Mouse (Mus musculus): ENCODE results near the gene Grm7. TPM values are rescaled to one million over a fixed set of nuclear protein-coding genes. Genes with fewer than 3 reads are reported as not detected.

Gene Grm7
- polyA plus RNA-seq, 1 experiment from 2014 or later: 0.57 TPM

DNA sequence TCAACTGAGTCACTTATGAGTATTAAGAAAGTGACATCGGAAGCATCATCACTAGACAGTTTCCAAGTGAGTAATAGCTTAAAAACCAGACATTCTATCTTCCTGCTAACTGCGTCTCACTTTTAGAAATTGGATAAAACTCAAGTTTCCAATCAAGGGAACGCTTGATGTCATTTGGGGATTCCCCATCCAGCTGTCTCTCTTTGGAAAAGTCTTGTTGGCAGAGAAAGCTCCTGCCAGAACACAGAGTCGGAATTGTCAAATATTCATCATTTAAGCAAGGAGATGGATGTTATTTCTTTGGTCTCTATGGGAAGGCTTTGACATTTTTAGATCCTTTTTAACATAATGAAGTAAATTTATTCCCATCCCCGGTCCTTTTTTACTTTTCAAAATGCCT lies 336.6 kb downstream of the Grm7 start:
- WGBS: 60% methylated on average over 5 of the region's 5 CpGs
- no peak overlapping the region for H3K27ac ChIP-seq
- no peak overlapping the region for H3K9ac ChIP-seq
- H3K4me1 ChIP-seq (replicated peaks): no peaks in the 10 kb centered on the region
- no peaks in the 10 kb centered on the region for H3K36me3 ChIP-seq
- H3K27me3 ChIP-seq: no peaks in the 10 kb centered on the region
- no peaks in the 10 kb centered on the region for H3K9me3 ChIP-seq (replicated peaks)
- ATAC-seq (replicated peaks; ENCODE audit: insufficient number of reproducible peaks, insufficient read depth, low FRiP score, low read depth): no peak
- no peak overlapping the region for H3K4me2 ChIP-seq
- H3K4me3 ChIP-seq: no peak overlapping the region

DNA sequence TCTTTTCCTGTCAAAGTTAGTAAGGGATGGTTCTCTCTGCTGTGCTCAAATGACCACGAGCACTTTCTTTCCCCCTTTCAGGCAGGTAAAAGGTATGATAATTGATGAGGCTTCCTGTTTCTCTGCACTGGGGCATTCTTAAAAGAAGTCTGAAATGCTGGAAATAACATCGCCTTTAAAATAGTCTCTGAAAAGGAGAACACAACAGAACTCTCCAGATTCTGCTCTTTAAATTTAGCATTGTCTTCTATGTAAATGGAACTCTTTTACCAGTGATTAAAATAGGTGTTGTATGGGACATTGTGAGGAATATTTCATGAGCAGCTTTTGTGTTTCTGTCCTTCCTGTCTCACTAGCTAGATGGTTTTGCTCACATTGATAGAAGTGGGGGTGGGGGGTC lies 393.7 kb downstream of the Grm7 start:
- Histone ChIP-seq H3K27me3 (no peaks in the 10 kb centered on the region), H3K4me2 (no peak overlapping the region), H3K9me3 (replicated peaks) (no peaks in the 10 kb centered on the region), H3K36me3 (no peaks in the 10 kb centered on the region), H3K4me3 (no peak overlapping the region), H3K27ac (no peak overlapping the region), H3K9ac (no peak overlapping the region), H3K4me1 (replicated peaks) (no peaks in the 10 kb centered on the region)
- ATAC-seq (replicated peaks; ENCODE audit: insufficient number of reproducible peaks, insufficient read depth, low FRiP score, low read depth): no peak
- WGBS: 44% methylated on average over 2 of the region's 2 CpGs

DNA sequence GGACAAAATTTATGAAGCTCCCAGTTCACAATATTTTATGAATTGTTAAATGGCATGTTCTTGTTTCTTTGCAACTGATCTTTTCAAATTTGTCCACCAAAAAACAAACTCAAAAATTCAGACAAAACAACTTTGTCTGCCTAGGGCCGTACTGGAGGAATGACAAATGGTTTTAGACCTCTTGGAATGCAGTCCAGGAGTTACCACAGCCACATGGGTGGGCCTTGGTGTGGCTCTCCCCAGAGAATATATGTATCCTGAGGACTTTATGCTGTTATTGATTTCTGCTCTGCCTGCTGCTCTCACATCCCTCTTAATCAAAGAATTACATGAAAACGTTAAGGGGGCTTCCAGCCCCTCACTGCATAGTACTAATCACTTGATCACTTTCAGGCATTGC lies 400.5 kb downstream of the Grm7 start:
- H3K27ac ChIP-seq: no peak overlapping the region
- H3K36me3 ChIP-seq: no peaks in the 10 kb centered on the region
- no peaks in the 10 kb centered on the region for H3K27me3 ChIP-seq
- 47% methylated on average over 2 of the region's 2 CpGs for WGBS
- no peak overlapping the region for H3K9ac ChIP-seq
- H3K4me1 ChIP-seq (replicated peaks): no peaks in the 10 kb centered on the region
- no peak overlapping the region for H3K4me3 ChIP-seq
- no peaks in the 10 kb centered on the region for H3K9me3 ChIP-seq (replicated peaks)
- no peak for ATAC-seq (replicated peaks; ENCODE audit: insufficient number of reproducible peaks, insufficient read depth, low FRiP score, low read depth)
- H3K4me2 ChIP-seq: no peak overlapping the region

DNA sequence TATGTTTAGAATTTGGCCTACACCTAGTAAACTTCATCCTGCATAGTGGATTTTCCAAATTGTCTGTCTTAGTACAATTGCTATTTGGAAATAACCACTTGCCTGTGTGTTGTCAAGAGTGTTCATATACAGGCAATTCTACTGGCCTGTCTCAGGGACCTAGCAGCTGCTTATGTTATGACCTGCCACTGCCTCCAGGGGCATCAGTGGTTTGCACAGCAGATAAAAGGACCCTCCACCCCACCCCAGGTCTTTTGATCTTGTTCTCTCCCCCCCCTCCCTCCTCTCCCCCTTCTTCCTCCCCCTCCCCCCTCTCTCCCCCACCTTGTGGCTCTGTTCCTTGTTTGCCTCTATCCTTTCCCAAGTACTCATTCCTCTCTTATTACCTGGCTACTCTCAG lies 403.9 kb downstream of the Grm7 start:
- Histone ChIP-seq H3K27ac (no peak overlapping the region), H3K4me3 (no peak overlapping the region), H3K9me3 (replicated peaks) (no peaks in the 10 kb centered on the region), H3K27me3 (no peaks in the 10 kb centered on the region), H3K4me1 (replicated peaks) (no peaks in the 10 kb centered on the region), H3K36me3 (no peaks in the 10 kb centered on the region), H3K4me2 (no peak overlapping the region), H3K9ac (no peak overlapping the region)
- no peak for ATAC-seq (replicated peaks; ENCODE audit: insufficient number of reproducible peaks, insufficient read depth, low FRiP score, low read depth)

DNA sequence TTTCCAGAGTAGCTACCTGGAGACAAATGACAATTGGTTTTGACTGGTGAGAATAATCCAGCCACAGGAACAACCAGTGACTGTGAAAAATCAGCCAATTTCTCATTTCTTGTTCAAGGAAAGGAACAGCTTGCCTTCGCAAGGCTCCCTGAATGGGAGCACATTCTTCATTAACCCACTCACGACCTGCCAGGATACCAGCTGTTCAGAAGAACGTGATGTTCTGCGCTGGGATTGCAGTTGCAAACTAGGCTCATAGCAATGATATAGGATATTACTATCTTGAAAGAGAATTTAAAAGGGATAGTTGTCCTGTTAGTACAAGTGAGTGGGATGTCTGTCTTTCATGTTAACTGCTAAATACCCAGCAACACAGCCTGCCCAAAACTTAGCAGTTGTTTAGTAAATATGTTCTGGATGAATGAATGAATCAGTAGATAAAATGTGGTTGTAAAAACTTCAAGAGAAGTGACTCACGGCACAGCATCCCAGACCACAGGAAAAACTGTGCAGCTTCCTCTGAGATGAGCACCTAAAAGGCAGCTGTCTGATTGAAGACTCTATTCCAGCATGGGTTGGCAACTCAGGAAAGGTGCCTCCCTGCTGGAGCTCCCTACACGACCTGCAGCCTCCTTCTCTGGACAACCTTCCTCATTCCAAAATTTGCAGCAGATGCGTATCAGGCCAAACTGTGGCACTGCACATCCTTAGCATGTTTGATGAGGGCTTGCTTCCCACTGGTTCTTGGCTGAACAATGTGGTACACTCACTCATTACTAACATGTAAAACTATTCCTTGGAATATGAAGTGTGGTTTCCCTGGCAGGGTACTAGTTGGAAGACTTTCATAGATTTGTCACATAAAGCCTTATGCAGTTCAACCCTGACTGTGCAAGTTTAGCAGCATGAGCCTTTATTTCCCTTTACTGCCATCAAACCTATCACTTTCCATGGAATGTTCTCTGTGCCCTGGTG lies 408.9 kb downstream of the Grm7 start:
- H3K36me3 ChIP-seq: no peaks in the 10 kb centered on the region
- H3K4me3 ChIP-seq: no peak overlapping the region
- no peaks in the 10 kb centered on the region for H3K27me3 ChIP-seq
- no peak overlapping the region for H3K4me2 ChIP-seq
- no peak overlapping the region for H3K27ac ChIP-seq
- no peak overlapping the region for H3K9ac ChIP-seq
- 61% methylated on average over 7 of the region's 7 CpGs for whole genome bisulfite sequencing
- ATAC-seq (replicated peaks; ENCODE audit: insufficient number of reproducible peaks, insufficient read depth, low FRiP score, low read depth): no peak
- no peaks in the 10 kb centered on the region for H3K9me3 ChIP-seq (replicated peaks)
- H3K4me1 ChIP-seq (replicated peaks): no peaks in the 10 kb centered on the region

DNA sequence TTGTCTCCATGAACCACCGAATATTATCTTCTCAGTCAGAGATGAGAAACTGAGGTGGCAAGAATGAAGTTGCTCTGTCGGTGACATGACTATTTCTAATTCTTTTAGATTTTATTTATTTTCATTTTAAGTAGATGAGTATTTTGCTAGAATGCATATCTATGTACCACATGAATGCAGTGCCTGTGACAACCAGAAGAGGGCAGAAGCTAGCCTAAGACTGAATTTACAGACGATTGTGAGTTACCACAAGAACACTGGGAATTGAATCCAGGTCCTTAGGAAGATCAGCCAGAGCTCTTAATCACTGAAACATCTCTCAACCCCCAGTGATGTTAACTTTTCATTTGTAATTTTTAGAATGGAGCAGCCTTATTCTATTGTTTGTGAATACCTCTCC lies 412.4 kb downstream of the Grm7 start:
- Histone ChIP-seq H3K4me1 (replicated peaks) (no peaks in the 10 kb centered on the region), H3K27ac (no peak overlapping the region), H3K36me3 (no peaks in the 10 kb centered on the region), H3K4me3 (no peak overlapping the region), H3K27me3 (no peaks in the 10 kb centered on the region), H3K9ac (no peak overlapping the region), H3K9me3 (replicated peaks) (no peaks in the 10 kb centered on the region), H3K4me2 (no peak overlapping the region)
- WGBS: 82% methylated on average over 3 of the region's 3 CpGs
- ATAC-seq (replicated peaks; ENCODE audit: insufficient number of reproducible peaks, insufficient read depth, low FRiP score, low read depth): no peak

DNA sequence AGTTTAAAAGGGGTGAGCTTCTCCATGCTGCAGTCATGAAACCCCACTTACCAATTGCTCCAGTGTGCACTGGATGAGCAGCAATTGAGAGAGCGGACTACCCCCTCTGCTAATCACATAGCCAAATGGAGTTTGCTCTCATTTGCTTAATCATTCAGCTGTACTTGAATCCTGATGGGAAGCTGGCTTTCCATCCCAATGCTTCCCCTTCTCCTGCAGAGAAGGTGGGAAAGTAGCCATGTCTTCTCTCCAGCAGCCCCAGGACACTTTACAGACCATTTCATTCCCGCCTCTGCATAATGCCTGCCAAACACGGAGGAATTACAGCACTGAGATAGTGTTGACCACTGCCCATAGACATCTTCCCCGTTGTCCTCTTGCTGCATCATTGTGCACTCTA lies 414.6 kb downstream of the Grm7 start:
- Histone ChIP-seq H3K27me3 (no peaks in the 10 kb centered on the region), H3K9me3 (replicated peaks) (no peaks in the 10 kb centered on the region), H3K4me2 (no peak overlapping the region), H3K27ac (no peak overlapping the region), H3K4me1 (replicated peaks) (no peaks in the 10 kb centered on the region), H3K9ac (no peak overlapping the region), H3K4me3 (no peak overlapping the region), H3K36me3 (no peaks in the 10 kb centered on the region)
- 60% methylated on average over 4 of the region's 4 CpGs for WGBS
- ATAC-seq (replicated peaks; ENCODE audit: insufficient number of reproducible peaks, insufficient read depth, low FRiP score, low read depth): no peak

DNA sequence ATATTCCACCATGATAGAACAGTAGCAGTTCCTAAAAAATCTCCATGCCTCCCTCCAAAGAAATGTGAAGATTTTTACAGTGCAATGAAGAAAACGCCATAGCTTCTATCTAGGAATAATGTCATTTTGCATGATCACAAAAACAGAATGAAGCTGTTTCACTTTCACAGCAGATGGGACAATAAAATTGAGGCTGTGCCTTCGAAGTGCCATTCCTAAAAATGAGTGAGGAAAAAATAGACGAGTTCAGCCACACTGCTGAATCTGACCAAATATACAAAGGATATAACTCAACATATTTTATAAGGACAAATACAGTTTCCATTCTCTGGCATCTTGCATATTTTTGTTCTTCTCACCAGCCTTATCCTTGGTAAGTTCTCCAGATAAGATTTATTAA lies 439.2 kb downstream of the Grm7 start:
- 75% methylated on average over 3 of the region's 3 CpGs for WGBS
- Histone ChIP-seq H3K4me1 (replicated peaks) (no peaks in the 10 kb centered on the region), H3K27me3 (no peaks in the 10 kb centered on the region), H3K36me3 (no peaks in the 10 kb centered on the region), H3K27ac (no peak overlapping the region), H3K4me2 (no peak overlapping the region), H3K4me3 (no peak overlapping the region), H3K9ac (no peak overlapping the region), H3K9me3 (replicated peaks) (no peaks in the 10 kb centered on the region)
- no peak for ATAC-seq (replicated peaks; ENCODE audit: insufficient number of reproducible peaks, insufficient read depth, low FRiP score, low read depth)

DNA sequence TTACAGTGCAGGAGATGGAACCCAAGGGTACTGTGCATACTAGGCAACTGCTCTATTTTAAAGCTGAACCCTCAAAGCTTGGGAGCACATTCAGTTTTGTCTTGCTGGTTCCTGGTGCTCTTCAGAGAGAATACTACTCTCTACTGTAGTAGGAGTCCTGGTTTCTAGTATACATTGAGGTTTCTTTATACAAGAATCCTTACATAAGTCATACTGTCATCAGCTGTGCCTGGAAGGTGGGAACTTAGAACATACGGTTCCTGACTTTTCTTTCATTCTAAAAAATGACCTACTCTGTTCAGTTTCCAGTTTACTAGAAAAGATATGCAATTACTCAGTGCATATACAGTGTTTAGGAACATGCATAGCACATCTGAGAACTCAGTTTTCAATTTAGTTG lies 449.4 kb downstream of the Grm7 start:
- no peak for ATAC-seq (replicated peaks; ENCODE audit: insufficient number of reproducible peaks, insufficient read depth, low FRiP score, low read depth)
- Histone ChIP-seq H3K27ac (no peak overlapping the region), H3K36me3 (no peaks in the 10 kb centered on the region), H3K4me2 (no peak overlapping the region), H3K4me1 (replicated peaks) (no peaks in the 10 kb centered on the region), H3K27me3 (no peaks in the 10 kb centered on the region), H3K9ac (no peak overlapping the region), H3K4me3 (no peak overlapping the region), H3K9me3 (replicated peaks) (no peaks in the 10 kb centered on the region)
- WGBS: 73% methylated on average over 1 of the region's 1 CpGs

DNA sequence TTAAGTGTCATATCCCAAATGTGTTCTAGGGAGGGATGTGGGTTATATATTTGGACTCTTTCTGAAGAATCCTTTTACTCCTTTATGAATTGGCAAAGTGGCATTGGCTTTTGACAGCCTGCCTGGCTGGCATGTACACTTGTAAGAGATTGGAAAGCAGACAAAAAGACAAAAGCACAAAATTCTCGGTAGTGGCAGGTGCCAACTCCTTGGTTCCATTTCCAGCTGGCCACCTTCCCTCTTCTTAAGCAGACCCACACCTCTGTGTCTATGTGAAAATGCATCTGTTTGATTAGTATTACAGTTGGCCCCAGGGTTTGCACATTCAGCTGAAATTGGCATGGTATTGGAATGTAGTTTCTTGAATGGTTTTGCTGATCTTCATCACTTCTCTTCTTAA lies 460.1 kb downstream of the Grm7 start:
- Histone ChIP-seq H3K27ac (no peak overlapping the region), H3K9ac (no peak overlapping the region), H3K4me3 (no peak overlapping the region), H3K36me3 (no peaks in the 10 kb centered on the region), H3K9me3 (replicated peaks) (no peaks in the 10 kb centered on the region), H3K27me3 (no peaks in the 10 kb centered on the region), H3K4me1 (replicated peaks) (no peaks in the 10 kb centered on the region), H3K4me2 (no peak overlapping the region)
- no peak for ATAC-seq (replicated peaks; ENCODE audit: insufficient number of reproducible peaks, insufficient read depth, low FRiP score, low read depth)
- 64% methylated on average over 1 of the region's 1 CpGs for WGBS

DNA sequence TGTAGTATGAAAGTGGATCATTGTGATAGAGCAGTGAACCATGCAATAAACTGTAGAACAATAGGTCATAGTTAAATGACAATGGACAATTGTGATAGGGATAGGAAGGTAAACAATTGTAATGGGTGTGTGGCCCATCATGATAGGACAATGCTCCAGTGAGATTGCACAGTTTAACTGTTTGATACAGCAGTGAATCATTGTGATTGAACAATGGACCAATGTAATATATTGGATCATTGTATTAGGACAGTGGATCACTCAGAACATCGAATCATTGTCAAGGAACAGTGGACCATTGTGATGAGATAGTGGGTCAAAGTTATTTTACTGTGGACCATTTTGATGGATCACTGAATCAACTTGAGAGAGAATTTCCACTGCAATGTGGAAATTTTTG lies 515.7 kb downstream of the Grm7 start:
- no peak overlapping the region for H3K4me2 ChIP-seq
- H3K4me3 ChIP-seq: no peak overlapping the region
- H3K27ac ChIP-seq: no peak overlapping the region
- ATAC-seq (replicated peaks; ENCODE audit: insufficient number of reproducible peaks, insufficient read depth, low FRiP score, low read depth): no peak
- H3K9ac ChIP-seq: no peak overlapping the region
- WGBS: 46% methylated on average over 1 of the region's 1 CpGs
- H3K27me3 ChIP-seq: no peaks in the 10 kb centered on the region
- no peaks in the 10 kb centered on the region for H3K9me3 ChIP-seq (replicated peaks)
- no peaks in the 10 kb centered on the region for H3K4me1 ChIP-seq (replicated peaks)
- H3K36me3 ChIP-seq: no peaks in the 10 kb centered on the region

DNA sequence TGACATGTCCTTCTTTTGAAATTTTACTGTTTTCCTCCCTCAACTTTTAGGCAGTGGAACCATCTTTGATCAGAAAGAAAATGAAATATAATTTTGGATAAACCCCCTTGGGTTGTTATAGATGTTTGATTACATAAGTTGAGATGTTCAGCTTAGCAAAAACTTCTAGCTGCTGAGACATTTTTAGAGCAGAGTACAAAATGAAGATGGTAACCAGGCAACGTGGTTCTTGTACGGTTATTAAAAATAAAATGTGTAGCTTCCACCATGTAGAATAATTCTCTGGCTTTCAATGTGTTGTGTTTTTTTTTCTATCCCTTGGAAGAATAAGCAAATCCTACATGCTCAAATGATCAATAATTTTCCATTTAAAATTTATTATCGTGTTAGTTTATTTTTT lies 550.0 kb downstream of the Grm7 start:
- Histone ChIP-seq H3K36me3 (no peaks in the 10 kb centered on the region), H3K4me3 (no peak overlapping the region), H3K4me2 (no peak overlapping the region), H3K9ac (no peak overlapping the region), H3K27ac (no peak overlapping the region), H3K9me3 (replicated peaks) (no peaks in the 10 kb centered on the region), H3K27me3 (no peaks in the 10 kb centered on the region), H3K4me1 (replicated peaks) (no peaks in the 10 kb centered on the region)
- 83% methylated on average over 3 of the region's 3 CpGs for WGBS
- ATAC-seq (replicated peaks; ENCODE audit: insufficient number of reproducible peaks, insufficient read depth, low FRiP score, low read depth): no peak

Measured in heart, embryonic 15.5 days (tissue).